Mouse (Mus musculus) thymus, postnatal 0 days (tissue): ENCODE measurements around the gene C1qtnf4. TPM values are rescaled to one million over a fixed set of nuclear protein-coding genes. Genes with fewer than 3 reads are reported as not detected.
A peak's percentile ranks its signal among the peaks of the same experiment; 100 is the strongest.

ENCODE experiments used
- DNase-seq: peaks from one replicate; pipeline ENCODE4 v3.0.0-alpha.2; 2015; ENCODE audit warnings: low spot score
- polyA plus RNA-seq: library from polyadenylated mRNA; unstranded; fragments of >200 nt; fragmentation: Nextera tagmentation; extraction: Ambion mirVana; gene quantifications from 2 replicates; pipeline ENCODE4 v1.2.1, GENCODE M21; 2015

C1qtnf4 gene
- polyA plus RNA-seq, result 4.4 and 4.5 TPM in 2 replicates

GRCm38 (mm10) chr2:90885218-90886041 is at the start of gene C1qtnf4:
C1qtnf4 (plus strand) TSS chr2:90885860.
- DNase-seq, result no peak

GRCm38 (mm10) chr2:90838621-90839020 is 47.0 kb upstream of the C1qtnf4 start:
- DNase-seq, result no peak

GRCm38 (mm10) chr2:90843666-90844065 is 42.0 kb upstream of the C1qtnf4 start:
- no peak for DNase-seq

GRCm38 (mm10) chr2:90844262-90844661 is 41.4 kb upstream of the C1qtnf4 start:
- DNase-seq, result no peak

GRCm38 (mm10) chr2:90845234-90845633 is 40.4 kb upstream of the C1qtnf4 start:
- DNase-seq, result no peak

- DNase-seq, result no peak
Observed at GRCm38 (mm10) chr2:90846171-90846570, 39.5 kb upstream of the C1qtnf4 start.

- DNase-seq, result no peak
Observed at GRCm38 (mm10) chr2:90846597-90846954, 39.1 kb upstream of the C1qtnf4 start.

- DNase-seq, result peak; percentile 95
Observed at GRCm38 (mm10) chr2:90846955-90847680, 38.5 kb upstream of the C1qtnf4 start, which contains the start of gene Mtch2. Mtch2 (plus strand) TSS chr2:90847155.

GRCm38 (mm10) chr2:90847681-90848050 is 38.0 kb upstream of the C1qtnf4 start:
- no peak for DNase-seq

GRCm38 (mm10) chr2:90848331-90848730 is 37.3 kb upstream of the C1qtnf4 start:
- DNase-seq, result no peak

- no peak for DNase-seq
Observed at GRCm38 (mm10) chr2:90850401-90850800, 35.3 kb upstream of the C1qtnf4 start.

- DNase-seq, result no peak
Observed at GRCm38 (mm10) chr2:90861486-90861885, 24.2 kb upstream of the C1qtnf4 start.

GRCm38 (mm10) chr2:90864184-90864583 is 21.5 kb upstream of the C1qtnf4 start:
- DNase-seq, result no peak

GRCm38 (mm10) chr2:90866524-90866923 is 19.1 kb upstream of the C1qtnf4 start:
- peak; percentile 71 for DNase-seq

GRCm38 (mm10) chr2:90870136-90870601 is 15.5 kb upstream of the C1qtnf4 start:
- no peak for DNase-seq

- DNase-seq, result no peak
Observed at GRCm38 (mm10) chr2:90871180-90871961, 14.3 kb upstream of the C1qtnf4 start.

GRCm38 (mm10) chr2:90874025-90874424 is 11.6 kb upstream of the C1qtnf4 start:
- no peak for DNase-seq

GRCm38 (mm10) chr2:90875239-90875638 is 10.4 kb upstream of the C1qtnf4 start:
- DNase-seq, result no peak

- DNase-seq, result no peak
Observed at GRCm38 (mm10) chr2:90877584-90878259, 7.9 kb upstream of the C1qtnf4 start.

GRCm38 (mm10) chr2:90879419-90879818 is 6.2 kb upstream of the C1qtnf4 start:
- DNase-seq, result no peak
